Mouse (Mus musculus) midbrain, postnatal 0 days (tissue): ENCODE measurements around the gene Rab22a. TPM values are rescaled to one million over a fixed set of nuclear protein-coding genes. Genes with fewer than 3 reads are reported as not detected.
"Not testable (repeated sequence)": the region's sequence is repeated elsewhere in the genome, so short reads cannot be mapped to it uniquely, and the experiment has no call there.

Experiments
- ATAC-seq: fragments of 200-750 bp; cut with Nextera tagmentation; 2 replicates; pipeline ENCODE4 v1.8.0; 2017; ENCODE audit warnings: moderate number of reproducible peaks, mild to moderate bottlenecking, moderate TSS enrichment, moderate library complexity; ENCODE audit not compliant: low FRiP score
- DNase-seq: peaks from one replicate; pipeline ENCODE4 v3.0.0-alpha.2; 2015; ENCODE audit warnings: low spot score
- H3K27ac ChIP-seq: fragments of 300-500 bp; sonication (generic); 2 replicates; pipeline ENCODE4 v1.5.1; 2014; ENCODE audit warnings: low read depth, mild to moderate bottlenecking, low read length, mixed read lengths
- H3K27me3 ChIP-seq: fragments of 300-500 bp; sonication (generic); 2 replicates; pipeline ENCODE4 v1.6.1; 2014; ENCODE audit warnings: low read length, control low read depth, mixed read lengths; ENCODE audit not compliant: insufficient read depth
- H3K36me3 ChIP-seq: fragments of 300-500 bp; sonication (generic); 2 replicates; pipeline ENCODE4 v1.6.1; 2014; ENCODE audit warnings: low read length, control low read depth, mixed read lengths; ENCODE audit not compliant: insufficient read depth
- H3K4me1 ChIP-seq: fragments of 300-500 bp; sonication (generic); 2 replicates; pipeline ENCODE4 v1.6.1; 2014; ENCODE audit warnings: mild to moderate bottlenecking, control low read depth, antibody characterized with exemption, low read length, mixed read lengths; ENCODE audit not compliant: insufficient read depth
- H3K4me2 ChIP-seq: fragments of 300-500 bp; sonication (generic); 2 replicates; pipeline ENCODE4 v1.6.1; 2014; ENCODE audit warnings: low read depth, mild to moderate bottlenecking, low read length, mixed read lengths; ENCODE audit not compliant: poor library complexity, severe bottlenecking
- H3K4me3 ChIP-seq: fragments of 300-500 bp; sonication (generic); 2 replicates; pipeline ENCODE4 v1.5.1; 2014; ENCODE audit warnings: low read depth, mild to moderate bottlenecking, low read length, moderate library complexity
- H3K9ac ChIP-seq: fragments of 300-500 bp; sonication (generic); replicated peaks from 2 replicates; pipeline ENCODE4 v1.6.1; 2014; ENCODE audit warnings: mild to moderate bottlenecking, low read length, moderate library complexity, mixed read lengths; ENCODE audit not compliant: poor library complexity, severe bottlenecking
- H3K9me3 ChIP-seq: fragments of 300-500 bp; sonication (generic); 2 replicates; pipeline ENCODE4 v1.6.1; 2016; ENCODE audit warnings: low read length, control low read depth
- CTCF ChIP-seq: IDR thresholded peaks from 2 replicates; pipeline ENCODE4 v1.5.1; 2016; ENCODE audit warnings: antibody characterized with exemption, mild to moderate bottlenecking
- WGBS: fragments of 180-500 bp; shearing (Covaris S2); extraction: QIAGEN DNeasy Blood & Tissue Kit; methylation state at CpG from one replicate; pipeline ENCODE4 v1.1.7; 2014; 5-methylcytosine and 5-hydroxymethylcytosine counted together
- polyA plus RNA-seq: library from polyadenylated mRNA; unstranded; fragments of >200 nt; fragmentation: Nextera tagmentation; extraction: Ambion mirVana; gene quantifications from 2 replicates; pipeline ENCODE4 v1.2.1, GENCODE M21; 2015
- total RNA-seq: library from RNA; depleted of rRNA; stranded (reverse); fragments of >200 nt; gene quantifications from 2 replicates; pipeline ENCODE4 v1.2.3, GENCODE M21; 2014

The Rab22a gene
- total and polyA plus RNA-seq, 2 experiments from 2014 or later: 23.7 to 34.7 TPM

DNA sequence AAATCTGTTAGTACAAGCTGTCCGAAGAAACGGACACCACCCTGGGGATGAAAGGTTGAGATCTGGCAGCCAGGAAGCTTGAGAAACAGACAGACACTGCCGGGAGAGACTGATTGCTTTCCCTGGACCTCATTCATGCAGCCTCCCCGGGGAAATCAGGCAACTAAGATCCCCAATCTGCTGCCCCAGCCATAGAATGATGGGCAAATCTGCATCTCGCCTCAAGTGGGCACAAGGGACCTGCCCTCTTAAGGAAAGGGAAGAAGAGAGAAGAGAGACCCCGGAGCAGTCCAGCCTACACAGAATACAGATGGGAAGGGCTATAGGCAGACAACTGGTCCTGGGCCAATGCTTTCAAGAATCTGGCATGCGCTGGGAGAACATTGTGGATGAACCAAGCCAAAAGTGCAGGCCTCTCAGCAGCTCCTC is 37.4 kb upstream of the Rab22a start:
- ATAC-seq (no peak; the same call in 1 of the 2 replicates), DNase-seq (peak; percentile 73)
- WGBS: 48% methylated on average over 7 of the region's 7 CpGs
- no peaks in the 10 kb centered on the region for H3K9me3 ChIP-seq
- H3K4me3 ChIP-seq: no peak overlapping the region
- H3K27me3 ChIP-seq: no peaks in the 10 kb centered on the region
- no peak overlapping the region for H3K4me2 ChIP-seq
- H3K36me3 ChIP-seq: no peaks in the 10 kb centered on the region
- H3K4me1 ChIP-seq: no peaks in the 10 kb centered on the region
- no peak overlapping the region for H3K9ac ChIP-seq
- H3K27ac ChIP-seq: no peak overlapping the region
- no peak for TF ChIP-seq CTCF

DNA sequence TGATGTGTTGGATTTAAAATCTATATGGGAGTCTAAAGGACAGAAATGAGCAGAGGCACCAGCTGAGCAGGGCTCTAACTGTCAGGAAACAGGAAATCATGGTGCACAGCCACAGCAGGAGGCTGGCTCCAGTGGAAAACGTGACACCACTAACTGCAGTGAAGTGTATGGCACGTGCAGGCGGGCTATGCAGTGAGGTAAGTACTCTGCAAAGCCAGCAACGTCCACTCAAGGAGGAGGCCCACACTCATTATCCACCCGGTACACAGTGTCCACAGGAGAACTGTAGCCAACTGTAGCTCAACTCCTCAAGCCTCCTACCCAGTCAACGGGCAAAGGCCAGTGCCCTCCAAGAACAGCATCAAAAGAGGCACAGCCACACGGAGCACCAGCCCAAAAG is 34.9 kb upstream of the Rab22a start:
- Histone ChIP-seq H3K9me3 (no peaks in the 10 kb centered on the region), H3K27me3 (no peaks in the 10 kb centered on the region), H3K4me1 (no peaks in the 10 kb centered on the region), H3K36me3 (no peaks in the 10 kb centered on the region), H3K27ac (no peak overlapping the region), H3K4me2 (no peak overlapping the region), H3K9ac (no peak overlapping the region), H3K4me3 (no peak overlapping the region)
- DNase-seq (no peak), ATAC-seq (no peak)
- no peak for TF ChIP-seq CTCF
- WGBS: 81% methylated on average over 7 of the region's 7 CpGs

DNA sequence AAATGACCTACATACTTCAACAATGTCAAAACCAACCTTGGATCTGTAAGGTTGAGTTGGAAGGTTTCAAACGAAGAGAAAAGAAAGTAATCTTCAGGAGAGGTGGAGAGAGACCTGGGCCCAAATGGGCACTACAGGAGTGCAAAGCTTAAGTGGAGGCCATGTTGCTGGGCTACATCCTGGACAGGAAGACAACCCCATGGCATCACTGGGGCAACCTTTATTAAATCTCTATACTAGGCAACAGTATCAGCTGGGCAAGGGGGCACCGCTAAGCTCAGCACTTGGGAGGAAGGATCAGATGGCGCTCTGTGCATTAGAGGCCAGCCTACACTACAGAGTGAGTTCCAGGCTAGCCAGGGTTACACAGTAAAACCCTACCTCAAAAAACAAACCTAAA is 33.8 kb upstream of the Rab22a start:
- no peak overlapping the region for H3K4me3 ChIP-seq
- H3K9me3 ChIP-seq: no peaks in the 10 kb centered on the region
- ATAC-seq: no peak
- H3K4me2 ChIP-seq: no peak overlapping the region
- no peak overlapping the region for H3K27ac ChIP-seq
- TF ChIP-seq CTCF: no peak
- no peaks in the 10 kb centered on the region for H3K27me3 ChIP-seq
- no peak for DNase-seq
- WGBS: 96% methylated on average over 3 of the region's 3 CpGs
- H3K4me1 ChIP-seq: no peaks in the 10 kb centered on the region
- no peak overlapping the region for H3K9ac ChIP-seq
- no peaks in the 10 kb centered on the region for H3K36me3 ChIP-seq

GRCm38 (mm10) chr2:173634106-173634505 is 25.5 kb upstream of the Rab22a start:
- not testable (repeated sequence) for H3K27ac ChIP-seq, H3K4me1 ChIP-seq, ATAC-seq, H3K9me3 ChIP-seq, H3K4me3 ChIP-seq, H3K4me2 ChIP-seq, H3K36me3 ChIP-seq, H3K9ac ChIP-seq, H3K27me3 ChIP-seq, DNase-seq
- 89% methylated on average over 14 of the region's 15 CpGs for WGBS

GRCm38 (mm10) chr2:173641370-173641769 is 18.2 kb upstream of the Rab22a start:
- Histone ChIP-seq H3K36me3 (0 out of 2 replicates have a peak, but pooled peaks cover 5% of the 10 kb centered on the region), H3K9ac (no peak overlapping the region), H3K9me3 (no peaks in the 10 kb centered on the region), H3K27ac (no peak overlapping the region), H3K4me2 (no peak overlapping the region), H3K4me1 (no peaks in the 10 kb centered on the region), H3K27me3 (no peaks in the 10 kb centered on the region), H3K4me3 (no peak overlapping the region)
- ATAC-seq (no peak), DNase-seq (no peak)
- TF ChIP-seq CTCF: no peak

DNA sequence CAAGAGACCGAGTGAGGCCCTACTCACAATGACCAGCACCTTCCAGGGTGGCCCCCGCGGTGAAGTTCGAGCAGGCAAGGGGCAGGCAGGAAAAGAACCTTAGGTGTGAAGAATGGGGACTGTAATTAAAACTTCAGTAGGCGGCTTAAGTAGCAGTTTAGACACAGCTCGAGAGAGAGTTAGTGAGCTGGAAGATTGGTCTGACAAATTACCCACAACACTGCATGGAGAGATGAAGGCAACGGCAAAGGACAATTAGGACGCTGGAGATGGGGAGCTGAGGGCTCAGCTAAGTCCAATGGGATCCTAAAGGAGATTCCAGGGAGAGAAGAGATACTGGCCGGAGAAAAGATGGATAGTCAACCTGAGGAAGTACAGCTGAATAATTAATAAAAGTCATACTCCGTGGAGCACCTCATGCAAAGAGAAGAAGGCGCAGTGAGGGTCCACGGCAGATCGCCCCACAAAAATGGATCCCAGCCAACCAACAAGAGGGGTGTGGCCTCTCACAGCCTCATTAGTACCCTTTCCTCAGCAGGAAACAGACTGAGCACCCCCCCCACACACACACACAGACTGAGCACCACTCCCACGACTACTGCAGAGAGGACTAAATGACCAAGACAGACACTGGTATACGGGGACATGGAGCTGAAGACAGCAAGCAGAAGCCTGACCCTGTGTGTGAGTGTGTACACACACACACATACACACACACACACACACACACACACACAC is 17.1 kb upstream of the Rab22a start:
- ATAC-seq (no peak), DNase-seq (no peak)
- no peaks in the 10 kb centered on the region for H3K27me3 ChIP-seq
- no peak overlapping the region for H3K4me3 ChIP-seq
- no peak overlapping the region for H3K4me2 ChIP-seq
- H3K27ac ChIP-seq: no peak overlapping the region
- no peaks in the 10 kb centered on the region for H3K9me3 ChIP-seq
- no peak overlapping the region for H3K9ac ChIP-seq
- TF ChIP-seq CTCF: no peak
- 72% methylated on average over 15 of the region's 15 CpGs for WGBS
- H3K36me3 ChIP-seq: 0 out of 2 replicates have a peak, but pooled peaks cover 5% of the 10 kb centered on the region
- no peaks in the 10 kb centered on the region for H3K4me1 ChIP-seq
